Mouse (Mus musculus) midbrain, embryonic 16.5 days (tissue): ENCODE measurements around the gene Hmbs. TPM values are rescaled to one million over a fixed set of nuclear protein-coding genes. Genes with fewer than 3 reads are reported as not detected.
A peak's percentile ranks its signal among the peaks of the same experiment; 100 is the strongest.
"Not testable (repeated sequence)": the region's sequence is repeated elsewhere in the genome, so short reads cannot be mapped to it uniquely, and the experiment has no call there.

Experiments
- ATAC-seq: fragments of 200-750 bp; cut with Nextera tagmentation; 2 replicates; pipeline ENCODE4 v1.8.0; 2017; ENCODE audit warnings: moderate TSS enrichment
- H3K27ac ChIP-seq: fragments of 300-500 bp; sonication (generic); 2 replicates; pipeline ENCODE4 v1.5.1; 2014; ENCODE audit warnings: mild to moderate bottlenecking, low read length, mixed read lengths
- H3K27me3 ChIP-seq: fragments of 300-500 bp; sonication (generic); 2 replicates; pipeline ENCODE4 v1.6.1; 2014; ENCODE audit warnings: low read depth, low read length, mixed read lengths; ENCODE audit not compliant: control insufficient read depth, insufficient read depth
- H3K36me3 ChIP-seq: fragments of 300-500 bp; sonication (generic); 2 replicates; pipeline ENCODE4 v1.6.1; 2014; ENCODE audit warnings: mild to moderate bottlenecking, low read length, moderate library complexity, mixed read lengths; ENCODE audit not compliant: control insufficient read depth, insufficient read depth
- H3K4me1 ChIP-seq: fragments of 300-500 bp; sonication (generic); 2 replicates; pipeline ENCODE4 v1.6.1; 2014; ENCODE audit warnings: mild to moderate bottlenecking, low read length, mixed read lengths; ENCODE audit not compliant: control insufficient read depth, insufficient read depth
- H3K4me2 ChIP-seq: fragments of 300-500 bp; sonication (generic); 2 replicates; pipeline ENCODE4 v1.6.1; 2014; ENCODE audit warnings: mild to moderate bottlenecking, low read length, mixed read lengths
- H3K4me3 ChIP-seq: fragments of 300-500 bp; sonication (generic); 2 replicates; pipeline ENCODE4 v1.5.1; 2014; ENCODE audit warnings: low read depth, mild to moderate bottlenecking, low read length, moderate library complexity, mixed read lengths
- H3K9ac ChIP-seq: fragments of 300-500 bp; sonication (generic); 2 replicates; pipeline ENCODE4 v1.6.1; 2014; ENCODE audit warnings: low read depth, low read length, mixed read lengths
- H3K9me3 ChIP-seq: fragments of 300-500 bp; sonication (generic); replicated peaks from 2 replicates; pipeline ENCODE4 v1.6.1; 2014; ENCODE audit warnings: mild to moderate bottlenecking, low read length, mixed read lengths; ENCODE audit not compliant: control insufficient read depth, poor library complexity, severe bottlenecking
- WGBS: fragments of 180-500 bp; shearing (Covaris S2); extraction: QIAGEN DNeasy Blood & Tissue Kit; methylation state at CpG from one replicate; pipeline ENCODE4 v1.1.7; 2014; 5-methylcytosine and 5-hydroxymethylcytosine counted together
- polyA plus RNA-seq: library from polyadenylated mRNA; unstranded; fragments of >200 nt; fragmentation: Nextera tagmentation; extraction: Ambion mirVana; gene quantifications from 2 replicates; pipeline ENCODE4 v1.2.1, GENCODE M21; 2015

Gene Hmbs
- polyA plus RNA-seq, 1 experiment from 2014 or later, result 54.7 TPM

DNA sequence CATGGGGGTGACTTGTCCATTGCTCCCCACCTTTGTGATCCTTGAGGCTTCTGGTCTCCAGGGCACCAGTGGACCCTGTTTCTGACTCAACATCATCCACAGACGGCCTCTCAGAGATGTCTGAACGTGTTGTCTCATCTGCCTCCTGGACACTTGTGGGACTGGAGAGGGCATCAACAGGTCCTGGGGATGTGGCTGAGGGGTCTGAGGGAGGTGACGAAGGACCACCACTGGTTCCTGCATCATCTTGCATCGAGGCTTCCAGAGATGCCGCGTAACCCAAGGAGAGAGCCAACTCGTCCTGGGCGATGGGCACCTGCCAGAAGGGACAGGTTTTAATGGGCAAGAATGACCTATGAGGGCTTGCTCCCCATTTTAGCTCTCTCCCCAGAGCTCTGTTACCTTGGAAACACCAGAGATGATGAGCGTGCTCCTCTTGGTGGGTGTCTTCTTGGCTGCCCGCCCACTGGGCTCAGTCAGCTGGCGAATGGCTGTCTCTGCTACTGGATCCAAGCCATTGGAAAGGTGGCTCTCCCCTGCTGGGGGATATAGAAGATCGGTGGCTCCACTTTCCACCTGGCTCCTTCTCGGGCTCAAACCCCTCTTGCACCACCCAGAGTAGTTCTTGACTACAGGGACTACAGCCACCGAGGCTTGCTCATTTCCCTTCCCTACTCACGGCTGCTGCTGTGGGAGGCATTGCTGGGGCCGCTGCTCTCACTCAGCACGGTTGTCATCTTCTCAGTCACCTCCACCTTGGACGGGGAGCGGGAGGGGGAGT is 30.4 kb downstream of the Hmbs start:
- H3K4me1 ChIP-seq, result peaks cover 14% of the 10 kb centered on the region
- no peak overlapping the region for H3K27ac ChIP-seq
- peaks cover 19% of the 10 kb centered on the region for H3K36me3 ChIP-seq
- 72% methylated on average over 19 of the region's 19 CpGs for WGBS
- H3K9me3 ChIP-seq, result no peaks in the 10 kb centered on the region
- ATAC-seq, result no peak
- no peak overlapping the region for H3K4me3 ChIP-seq
- no peak overlapping the region for H3K4me2 ChIP-seq
- H3K9ac ChIP-seq, result no peak overlapping the region
- no peaks in the 10 kb centered on the region for H3K27me3 ChIP-seq

DNA sequence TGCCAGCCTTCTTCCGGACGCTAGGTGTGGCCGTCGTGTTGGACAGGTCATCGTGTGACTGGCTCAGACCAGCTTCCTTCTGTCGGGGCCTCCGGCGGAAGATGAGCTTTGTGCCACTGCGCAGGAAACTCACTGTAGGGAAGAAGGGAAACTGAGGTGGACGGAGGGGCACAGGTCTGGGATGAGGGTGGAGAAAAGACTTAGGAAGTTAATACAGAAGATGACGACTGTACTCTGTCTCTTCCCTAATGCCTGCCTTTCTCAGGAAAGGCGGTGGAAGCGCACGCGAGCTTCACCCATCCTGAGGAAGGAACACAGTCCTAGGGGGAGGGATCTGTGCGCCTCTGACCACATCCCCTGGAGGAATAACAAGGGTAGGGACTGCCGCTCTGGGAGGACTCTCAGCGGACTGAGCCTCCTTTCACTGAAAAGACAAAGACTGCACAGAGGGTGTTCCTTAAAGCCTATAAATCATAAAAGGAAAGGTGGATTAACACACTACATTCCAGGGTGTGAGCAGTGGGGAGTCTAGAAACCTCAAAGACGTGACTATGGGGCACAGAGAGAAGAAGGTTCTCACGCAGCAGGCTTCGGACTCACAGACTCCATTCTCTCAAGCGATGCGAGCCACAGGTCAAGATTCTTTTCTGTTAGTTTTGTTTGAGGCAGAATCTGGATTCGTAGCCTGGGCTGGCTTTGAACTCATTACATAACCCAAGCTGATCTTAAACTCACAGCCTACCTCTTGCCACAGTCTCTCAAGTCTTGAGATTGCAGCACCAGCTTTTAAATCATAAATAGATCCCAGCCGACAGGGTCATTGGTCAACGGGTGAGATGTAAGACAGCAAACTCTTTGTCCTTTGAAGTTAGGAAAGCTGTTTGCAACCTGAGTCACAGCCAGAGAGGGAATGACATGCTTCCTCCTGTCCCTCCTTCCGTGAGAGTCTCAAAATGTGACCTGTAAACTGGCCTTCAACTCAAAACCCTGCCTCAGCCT is 32.6 kb downstream of the Hmbs start:
- Histone ChIP-seq H3K4me1 (no peaks in the 10 kb centered on the region), H3K4me2 (no peak overlapping the region), H3K27me3 (no peaks in the 10 kb centered on the region), H3K9ac (no peak overlapping the region), H3K36me3 (peaks cover 19% of the 10 kb centered on the region), H3K9me3 (no peaks in the 10 kb centered on the region), H3K4me3 (no peak overlapping the region), H3K27ac (no peak overlapping the region)
- 7% methylated on average over 27 of the region's 27 CpGs for WGBS
- ATAC-seq, result peak; percentile 36; the same call in 1 of the 2 replicates

DNA sequence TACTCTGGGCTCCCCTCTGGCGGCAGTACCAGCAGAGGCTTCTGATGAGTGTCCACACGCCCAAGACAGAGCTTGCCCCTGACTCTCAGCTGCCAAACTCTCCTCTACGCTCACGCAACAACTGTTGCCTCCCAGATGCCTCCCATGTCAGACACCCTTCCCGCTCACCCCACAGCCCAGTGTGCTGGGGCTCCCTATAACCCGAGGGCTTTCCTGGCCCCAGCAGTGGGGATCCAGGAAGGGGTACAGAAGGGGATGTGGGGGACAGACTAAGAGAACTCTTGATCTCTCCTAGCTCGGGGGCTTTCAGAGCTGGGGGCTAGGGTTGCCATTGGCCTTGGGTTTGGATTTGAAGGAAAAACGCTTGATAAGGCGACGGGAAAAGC is 33.3 kb downstream of the Hmbs start:
- H3K4me3 ChIP-seq, result no peak overlapping the region
- no peak for ATAC-seq
- no peaks in the 10 kb centered on the region for H3K9me3 ChIP-seq
- 28% methylated on average over 10 of the region's 10 CpGs for WGBS
- H3K4me2 ChIP-seq, result no peak overlapping the region
- H3K36me3 ChIP-seq, result peaks cover 19% of the 10 kb centered on the region
- no peaks in the 10 kb centered on the region for H3K27me3 ChIP-seq
- no peak overlapping the region for H3K9ac ChIP-seq
- no peak overlapping the region for H3K27ac ChIP-seq
- H3K4me1 ChIP-seq, result no peaks in the 10 kb centered on the region

DNA sequence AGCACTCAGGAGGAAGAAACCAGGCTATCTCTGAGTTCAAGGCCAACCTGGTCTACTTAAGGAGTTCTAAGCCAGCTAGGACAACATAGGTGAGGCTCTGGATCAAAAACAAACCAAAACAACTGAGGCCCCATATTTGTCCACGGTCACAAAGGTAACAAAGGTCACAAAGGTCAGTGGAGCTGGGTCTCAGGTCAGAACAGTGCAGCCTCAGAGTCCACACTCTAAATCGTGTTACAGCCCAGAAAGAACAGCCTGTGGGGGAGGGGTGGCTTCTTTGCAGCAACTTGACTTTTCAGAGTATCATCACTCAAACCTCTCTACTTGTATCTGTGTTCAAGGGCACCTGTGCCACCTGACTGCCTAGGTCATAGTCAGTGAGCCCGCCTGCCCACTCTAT is 34.3 kb downstream of the Hmbs start:
- Histone ChIP-seq H3K4me1 (peaks cover 1% of the 10 kb centered on the region), H3K4me3 (no peak overlapping the region), H3K36me3 (peaks cover 11% of the 10 kb centered on the region), H3K9me3 (no peaks in the 10 kb centered on the region), H3K27ac (no peak overlapping the region), H3K27me3 (no peaks in the 10 kb centered on the region), H3K9ac (no peak overlapping the region), H3K4me2 (no peak overlapping the region)
- no peak for ATAC-seq
- 70% methylated on average over 3 of the region's 3 CpGs for WGBS

DNA sequence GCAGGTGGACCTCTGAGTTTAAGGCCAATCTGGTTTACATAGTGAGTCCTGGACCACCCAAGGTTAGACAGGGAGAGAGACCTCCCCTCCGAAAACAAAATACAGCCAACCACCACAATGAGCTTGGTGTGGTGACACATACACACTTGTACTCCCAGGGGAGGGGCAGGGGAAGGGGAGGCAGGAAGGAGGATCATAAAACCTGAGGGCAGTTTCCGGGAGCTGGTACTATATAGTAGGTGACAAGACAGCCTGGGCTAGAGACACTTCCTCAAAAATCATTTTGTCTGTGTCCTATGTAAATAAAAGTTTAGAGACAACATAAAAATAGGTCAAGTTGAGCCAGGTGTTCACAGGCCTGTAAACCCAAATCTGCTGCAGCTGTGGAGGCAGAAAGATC is 36.8 kb downstream of the Hmbs start:
- no peak overlapping the region for H3K27ac ChIP-seq
- no peak for ATAC-seq
- H3K9ac ChIP-seq, result no peak overlapping the region
- no peaks in the 10 kb centered on the region for H3K27me3 ChIP-seq
- H3K9me3 ChIP-seq, result no peaks in the 10 kb centered on the region
- H3K4me2 ChIP-seq, result no peak overlapping the region
- peaks cover 13% of the 10 kb centered on the region for H3K4me1 ChIP-seq
- H3K4me3 ChIP-seq, result no peak overlapping the region
- 92% methylated on average over 2 of the region's 2 CpGs for WGBS
- peaks cover 4% of the 10 kb centered on the region; the same call in 1 of the 2 replicates for H3K36me3 ChIP-seq

DNA sequence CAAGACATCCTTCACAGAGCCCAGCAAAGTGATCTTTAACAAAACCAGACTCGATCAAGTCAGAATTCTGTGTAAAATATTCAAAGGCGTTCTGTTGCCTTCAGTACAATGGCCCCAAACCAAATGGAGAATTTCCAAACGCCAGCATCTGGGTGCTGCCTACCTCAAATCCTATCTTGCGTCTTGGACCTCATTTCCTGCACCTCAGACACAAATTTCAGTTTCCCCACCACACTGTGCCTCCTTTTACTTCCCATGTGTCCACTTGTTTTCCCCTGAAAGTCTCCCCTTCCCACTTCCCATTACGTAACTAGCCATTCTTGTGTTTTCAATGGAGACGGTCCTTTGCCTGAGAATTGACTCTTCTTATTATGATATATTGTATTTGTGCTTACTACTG is 37.5 kb downstream of the Hmbs start:
- ATAC-seq, result no peak
- peaks cover 10% of the 10 kb centered on the region; the same call in 1 of the 2 replicates for H3K36me3 ChIP-seq
- no peak overlapping the region for H3K9ac ChIP-seq
- peaks cover 13% of the 10 kb centered on the region for H3K4me1 ChIP-seq
- H3K27ac ChIP-seq, result no peak overlapping the region
- no peak overlapping the region for H3K4me2 ChIP-seq
- no peaks in the 10 kb centered on the region for H3K9me3 ChIP-seq
- no peak overlapping the region for H3K4me3 ChIP-seq
- WGBS, result 92% methylated on average over 6 of the region's 6 CpGs
- no peaks in the 10 kb centered on the region for H3K27me3 ChIP-seq

DNA sequence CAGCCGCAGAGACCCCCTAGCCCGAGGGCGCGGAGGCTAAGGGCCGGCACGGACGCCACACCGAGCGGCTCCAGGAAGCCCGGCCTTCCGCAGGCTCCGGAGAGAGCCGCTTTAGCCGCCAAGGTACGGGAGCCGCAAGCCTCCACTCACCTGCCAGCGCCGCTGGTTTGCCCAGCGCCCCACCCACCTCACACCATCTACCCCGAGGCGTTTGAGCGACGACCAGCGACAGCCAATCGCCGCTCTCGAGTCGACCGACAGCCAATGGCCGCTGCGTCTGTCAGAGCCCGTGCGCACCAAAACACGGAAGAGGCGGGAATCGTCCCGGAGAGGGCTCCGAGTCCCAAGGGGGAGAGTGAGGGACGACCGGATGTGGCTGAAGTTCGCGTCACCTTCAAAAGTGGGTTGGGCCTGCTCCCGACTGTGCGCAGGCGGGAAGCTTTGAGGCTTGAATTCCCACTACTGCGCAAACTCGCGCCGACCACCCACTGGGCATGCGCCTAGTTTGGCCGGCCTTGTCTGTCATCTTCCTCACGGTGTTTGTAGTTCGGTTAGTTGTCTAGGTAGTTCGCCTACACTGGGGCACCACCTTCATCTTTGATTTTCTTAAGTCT is 38.5 kb downstream of the Hmbs start, which contains the start of gene Hinfp:
Gene Hinfp, minus strand, starts transcription at position 206 of the 614 bp plus-strand sequence.
- Histone ChIP-seq H3K27me3 (no peaks in the 10 kb centered on the region), H3K9me3 (no peaks in the 10 kb centered on the region), H3K36me3 (peaks cover 8% of the 10 kb centered on the region; the same call in 1 of the 2 replicates), H3K27ac (peak within 1 kb of the TSS; percentile 86), H3K9ac (peak within 1 kb of the TSS; percentile 95), H3K4me3 (peak within 1 kb of the TSS; percentile 91), H3K4me1 (peaks cover 13% of the 10 kb centered on the region), H3K4me2 (peak within 1 kb of the TSS; percentile 66)
- peak; percentile 98 for ATAC-seq
- under 1% methylated on average over 50 of the region's 54 CpGs for WGBS

DNA sequence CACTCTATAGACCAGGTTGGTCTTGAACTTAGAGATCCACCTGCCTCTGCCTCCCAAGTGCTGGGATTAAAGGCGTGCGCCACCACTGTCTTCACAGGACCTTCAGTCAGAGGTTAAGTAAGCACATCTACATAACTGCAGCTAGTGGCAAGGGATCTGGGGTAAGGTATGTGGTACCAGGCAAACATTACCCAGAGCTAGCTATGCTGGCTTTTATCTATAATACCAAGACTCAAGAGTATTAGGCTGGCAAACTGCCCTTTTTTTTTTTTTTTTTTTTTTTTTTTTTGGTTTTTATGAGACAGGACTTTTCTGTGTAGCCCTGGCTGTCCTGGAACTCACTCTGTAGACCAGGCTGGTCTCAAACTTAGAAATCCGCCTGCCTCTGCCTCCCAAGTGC is 44.0 kb downstream of the Hmbs start:
- WGBS, result 99% methylated on average over 3 of the region's 3 CpGs

More for the DNA sequence above, 44.0 kb downstream of the Hmbs start:
- Histone ChIP-seq H3K4me1 (peaks cover 13% of the 10 kb centered on the region), H3K36me3 (peaks cover 48% of the 10 kb centered on the region)
- ATAC-seq, H3K9ac ChIP-seq, H3K4me2 ChIP-seq, H3K9me3 ChIP-seq, H3K27me3 ChIP-seq, H3K27ac ChIP-seq, H3K4me3 ChIP-seq: not testable (repeated sequence)
